In genomic region chr3:129936561-129936960, GRCm38 (mm10) we compare ENCODE assay signal across 18 mouse cellular contexts. TPM values are rescaled to one million over a fixed set of nuclear protein-coding genes. Genes with fewer than 3 reads are reported as not detected.
A peak's percentile ranks its signal among the peaks of the same experiment; 100 is the strongest.
DNase-seq lines count a peak whose midpoint lies in the region; ATAC-seq and TF ChIP-seq lines count a peak whose summit lies in the region.
"Had no signal": no experiment of that assay in that cellular context is flagged by ENCODE, and none has a peak within 500 bp of the region (broad histone marks: within the 10 kb centered on the region; RNA-seq: fewer than 3 reads in every experiment).

No protein-coding gene starts in this region.

- ATAC-seq in heart, embryonic 11.5 days (replicated peaks; ENCODE audit: insufficient number of reproducible peaks, low FRiP score, low TSS enrichment) = no peak
- ATAC-seq in granulocyte monocyte progenitor cell, adult 5-6 weeks (replicated peaks; ENCODE audit: poor library complexity, severe bottlenecking) = peak; percentile 97
- ATAC-seq: forebrain, embryonic 13.5 days had no signal

- no peaks in the 10 kb centered on the region for H3K36me3 ChIP-seq in heart, embryonic 11.5 days (ENCODE audit: control insufficient read depth, insufficient read depth, low read length)
- H3K36me3 ChIP-seq: embryonic facial prominence, embryonic 12.5 days; hindbrain, embryonic 13.5 days; neural tube, embryonic 13.5 days had no signal

- no peak for TF ChIP-seq CTCF in olfactory bulb, adult 2 months (IDR thresholded peaks at IDR 0.05; ENCODE audit: insufficient read depth, low read depth, low read length)

- peak; percentile 76 for DNase-seq in heart, adult 11 months
- DNase-seq in adipocyte (ENCODE audit: low spot score) = peak; percentile 19
- no peak for DNase-seq in layer of hippocampus, postnatal 14 days (ENCODE audit: low spot score in 2 of 2)
- DNase-seq in thymus, postnatal 36 days = no peak
- DNase-seq: cerebellum, postnatal 10 days; gastrocnemius, postnatal 10 days; kidney, adult 2 months; layer of hippocampus, adult 9-11 months; left cerebral cortex, postnatal 4 days had no signal

- no peak overlapping the region for H3K4me3 ChIP-seq in heart, embryonic 11.5 days (ENCODE audit: low read depth, low read length)
- H3K4me3 ChIP-seq in olfactory bulb, adult 2 months (ENCODE audit: insufficient read depth, low read depth, low read length) = no peak overlapping the region
- H3K4me3 ChIP-seq: embryonic facial prominence, embryonic 12.5 days; forebrain, embryonic 13.5 days; hindbrain, embryonic 13.5 days; neural tube, embryonic 13.5 days had no signal

- H3K4me2 ChIP-seq in heart, embryonic 11.5 days = no peak overlapping the region
- H3K4me2 ChIP-seq: embryonic facial prominence, embryonic 12.5 days; forebrain, embryonic 13.5 days; hindbrain, embryonic 13.5 days; midbrain, embryonic 11.5 days; neural tube, embryonic 13.5 days had no signal

- no peaks in the 10 kb centered on the region for H3K27me3 ChIP-seq in heart, embryonic 11.5 days (ENCODE audit: control insufficient read depth, insufficient read depth, low read length)
- H3K27me3 ChIP-seq: embryonic facial prominence, embryonic 12.5 days; forebrain, embryonic 13.5 days; hindbrain, embryonic 13.5 days; neural tube, embryonic 13.5 days had no signal

- TF ChIP-seq POLR2A in olfactory bulb, adult 2 months (IDR thresholded peaks at IDR 0.05; ENCODE audit: insufficient read depth, low read depth, low read length) = no peak

- no peak overlapping the region for H3K27ac ChIP-seq in heart, embryonic 11.5 days (ENCODE audit: low read depth, low read length)
- H3K27ac ChIP-seq in olfactory bulb, adult 2 months (ENCODE audit: insufficient read depth, low read depth, low read length) = peak overlapping the region; percentile 83
- H3K27ac ChIP-seq: embryonic facial prominence, embryonic 12.5 days; forebrain, embryonic 13.5 days; hindbrain, embryonic 13.5 days; liver, embryonic 14.5 days; neural tube, embryonic 13.5 days had no signal

- H3K9ac ChIP-seq in heart, embryonic 11.5 days (ENCODE audit: low read depth, low read length) = no peak overlapping the region
- H3K9ac ChIP-seq: embryonic facial prominence, embryonic 12.5 days; forebrain, embryonic 13.5 days; hindbrain, embryonic 13.5 days; liver, embryonic 14.5 days; neural tube, embryonic 13.5 days had no signal

- H3K9me3 ChIP-seq in heart, embryonic 11.5 days (replicated peaks; ENCODE audit: control insufficient read depth, low read length) = no peaks in the 10 kb centered on the region
- H3K9me3 ChIP-seq: embryonic facial prominence, embryonic 12.5 days; forebrain, embryonic 13.5 days; hindbrain, embryonic 13.5 days; neural tube, embryonic 13.5 days had no signal

- WGBS in heart, embryonic 11.5 days (ENCODE audit: insufficient replicate concordance) = 65% methylated on average over 9 of the region's 9 CpGs
- 9% methylated on average over 9 of the region's 9 CpGs for WGBS in olfactory bulb, adult 2 months

- no peaks in the 10 kb centered on the region for H3K4me1 ChIP-seq in heart, embryonic 11.5 days (ENCODE audit: control insufficient read depth, insufficient read depth, low read length)
- peaks cover 9% of the 10 kb centered on the region for H3K4me1 ChIP-seq in olfactory bulb, adult 2 months (ENCODE audit: control insufficient read depth, insufficient read depth, low read length)
- H3K4me1 ChIP-seq: embryonic facial prominence, embryonic 12.5 days had no signal

RNA-seq across cellular contexts. Expression of gene Mcub, which starts 33.4 kb away (rescaled TPM):
- polyA plus RNA-seq in heart, embryonic 11.5 days (2014; fragmentation: Nextera tagmentation; extraction: Ambion mirVana) = 4.2 and 4.3 TPM in 2 replicates
- total RNA-seq in granulocyte monocyte progenitor cell, adult 5-6 weeks (2014; fragmentation: Nextera tagmentation) = 4.6 and 12.8 TPM in 2 replicates
- total RNA-seq in granulocyte monocyte progenitor cell, adult 5-6 weeks (2017) = 1.9 and 4.2 TPM in 2 replicates
- not detected in 2 replicates for polyA plus RNA-seq in olfactory bulb, adult 2 months (2012; ENCODE audit: insufficient read depth, insufficient read length, low replicate concordance, missing spikeins)
- 1 to 10 TPM; 4.7 to 5.9 TPM for total RNA-seq in layer of hippocampus, postnatal 14 days (2021)

RNA-seq across cellular contexts. Expression of gene Casp6, which starts 35.3 kb away (rescaled TPM):
- 86.7 and 91.9 TPM in 2 replicates for polyA plus RNA-seq in heart, embryonic 11.5 days (2014; fragmentation: Nextera tagmentation; extraction: Ambion mirVana)
- 9.1 and 17.5 TPM in 2 replicates for total RNA-seq in granulocyte monocyte progenitor cell, adult 5-6 weeks (2014; fragmentation: Nextera tagmentation)
- total RNA-seq in granulocyte monocyte progenitor cell, adult 5-6 weeks (2017) = 8.1 and 9.8 TPM in 2 replicates
- polyA plus RNA-seq in olfactory bulb, adult 2 months (2012; ENCODE audit: insufficient read depth, insufficient read length, low replicate concordance, missing spikeins) = not detected in 2 replicates
- 1 to 10 TPM; 7.5 to 7.6 TPM for total RNA-seq in layer of hippocampus, postnatal 14 days (2021)

RNA-seq across cellular contexts. Expression of gene Pla2g12a, which starts 58.2 kb away (rescaled TPM):
- polyA plus RNA-seq in heart, embryonic 11.5 days (2014; fragmentation: Nextera tagmentation; extraction: Ambion mirVana) = 58.8 and 61.0 TPM in 2 replicates
- total RNA-seq in granulocyte monocyte progenitor cell, adult 5-6 weeks (2014; fragmentation: Nextera tagmentation) = 13.4 and 30.8 TPM in 2 replicates
- total RNA-seq in granulocyte monocyte progenitor cell, adult 5-6 weeks (2017) = 14.1 and 20.9 TPM in 2 replicates
- polyA plus RNA-seq in olfactory bulb, adult 2 months (2012; ENCODE audit: insufficient read depth, insufficient read length, low replicate concordance, missing spikeins) = not detected in 2 replicates
- total RNA-seq in layer of hippocampus, postnatal 14 days (2021) = 10 to 100 TPM; 21.4 to 23.6 TPM

Comparison
In these comparisons a context has a peak if more than half of its experiments do, and no peak if none do; other contexts are left out.
1. DNase-seq: peak in heart, adult 11 months (single experiment) and adipocyte (single experiment); none in layer of hippocampus, postnatal 14 days (0 of 2) and thymus, postnatal 36 days (0 of 2).